Mouse (Mus musculus) liver, embryonic 14.5 days (tissue): Measurements from ENCODE around the gene Top1. TPM values are rescaled to one million over a fixed set of nuclear protein-coding genes. Genes with fewer than 3 reads are reported as not detected.

ENCODE experiments used
- ATAC-seq: fragments of 200-750 bp; cut with Nextera tagmentation; 2 replicates; pipeline ENCODE4 v1.8.0; 2017; ENCODE audit warnings: moderate number of reproducible peaks, mild to moderate bottlenecking, moderate library complexity; ENCODE audit not compliant: insufficient read depth
- DNase-seq, 3 experiments: peaks; one replicate each; pipeline ENCODE4 v3.0.0-alpha.2; 2012 to 2013; ENCODE audit warnings: low read depth in 3 of 3, low spot score in 3 of 3
- H3K27ac ChIP-seq: fragments of 300-500 bp; sonication (generic); 2 replicates; pipeline ENCODE4 v1.5.1; 2014; ENCODE audit warnings: moderate library complexity, mild to moderate bottlenecking, control low read depth, inconsistent platforms
- H3K27me3 ChIP-seq: fragments of 300-500 bp; sonication (generic); 2 replicates; pipeline ENCODE4 v1.6.1; 2014; ENCODE audit warnings: mild to moderate bottlenecking, low read length, moderate library complexity; ENCODE audit not compliant: control insufficient read depth, insufficient read depth
- H3K36me3 ChIP-seq: fragments of 300-500 bp; sonication (generic); replicated peaks from 2 replicates; pipeline ENCODE4 v1.6.1; 2014; ENCODE audit warnings: low read depth; ENCODE audit not compliant: control insufficient read depth, insufficient read depth
- H3K4me1 ChIP-seq, 2 experiments: fragments of 200-500 bp in 1 of 2; fragments of 300-500 bp in 1 of 2; sonication (generic) in 1 of 2; replicated peaks; 2 replicates each; pipeline ENCODE4 v1.6.1; 2012 to 2014; ENCODE audit warnings: antibody characterized with exemption in 1 of 2, inconsistent platforms in 1 of 2, low read length in 1 of 2; ENCODE audit not compliant: control insufficient read depth in 2 of 2, insufficient read depth in 2 of 2
- H3K4me2 ChIP-seq: fragments of 300-500 bp; sonication (generic); 2 replicates; pipeline ENCODE4 v1.6.1; 2014; ENCODE audit warnings: low read depth, mild to moderate bottlenecking, control low read depth, moderate library complexity
- H3K4me3 ChIP-seq, 2 experiments: fragments of 200-500 bp in 1 of 2; fragments of 300-500 bp in 1 of 2; sonication (generic) in 1 of 2; 2 replicates each; pipeline ENCODE4 v1.5.1; 2012 to 2014; ENCODE audit warnings: low read depth in 2 of 2, low read length in 2 of 2, mild to moderate bottlenecking in 2 of 2, control low read depth in 1 of 2, inconsistent platforms in 1 of 2, moderate library complexity in 1 of 2; ENCODE audit not compliant: insufficient read depth in 1 of 2
- H3K9ac ChIP-seq: fragments of 300-500 bp; sonication (generic); replicated peaks from 2 replicates; pipeline ENCODE4 v1.6.1; 2014; ENCODE audit warnings: mild to moderate bottlenecking, control low read depth, moderate library complexity
- H3K9me3 ChIP-seq: fragments of 300-500 bp; sonication (generic); 2 replicates; pipeline ENCODE4 v1.6.1; 2016; ENCODE audit warnings: low read length, mixed read lengths; ENCODE audit not compliant: control insufficient read depth
- CTCF ChIP-seq: IDR thresholded peaks from 2 replicates; pipeline ENCODE4 v1.5.1; 2016; ENCODE audit warnings: antibody characterized with exemption, low read depth, control low read depth
- EP300 ChIP-seq: IDR thresholded peaks from 2 replicates; pipeline ENCODE4 v1.6.1; 2016; ENCODE audit warnings: antibody characterized with exemption, low read depth
- WGBS: fragments of 180-500 bp; shearing (Covaris S2); extraction: QIAGEN DNeasy Blood & Tissue Kit; methylation state at CpG from one replicate; pipeline ENCODE4 v1.1.7; 2014; ENCODE audit not compliant: insufficient replicate concordance; 5-methylcytosine and 5-hydroxymethylcytosine counted together
- polyA plus RNA-seq, 2 experiments: library from polyadenylated mRNA; depleted of rRNA in 1 of 2; stranded (reverse) in 1 of 2; unstranded in 1 of 2; fragments of >200 nt; fragmentation: Nextera tagmentation in 1 of 2; extraction: Ambion mirVana in 1 of 2; gene quantifications; 2 replicates each; pipeline versions ENCODE4 v1.2.1 to v1.2.3; 2012 to 2014

The Top1 gene
- polyA plus RNA-seq, 2 experiments = 33.6 to 51.2 TPM

GRCm38 (mm10) chr2:160619831-160620230 is 25.9 kb upstream of the Top1 start:
- Histone ChIP-seq H3K9me3 (no peaks in the 10 kb centered on the region), H3K36me3 (no peaks in the 10 kb centered on the region), H3K27me3 (no peaks in the 10 kb centered on the region; the same call in 1 of the 2 replicates), H3K4me3 (peak overlapping the region; percentile 31 to 53), H3K27ac (peak overlapping the region; percentile 74), H3K4me2 (peak overlapping the region; percentile 70), H3K9ac (peak overlapping the region; percentile 49), H3K4me1 (peaks cover 33 to 42% of the 10 kb centered on the region in 2 experiments)
- DNase-seq = peak in 1 of 3 experiments; percentile 32
- peak; percentile 60 for ATAC-seq
- TF ChIP-seq EP300 (no peak), CTCF (no peak)
- WGBS = 34% methylated on average over 9 of the region's 9 CpGs

DNA sequence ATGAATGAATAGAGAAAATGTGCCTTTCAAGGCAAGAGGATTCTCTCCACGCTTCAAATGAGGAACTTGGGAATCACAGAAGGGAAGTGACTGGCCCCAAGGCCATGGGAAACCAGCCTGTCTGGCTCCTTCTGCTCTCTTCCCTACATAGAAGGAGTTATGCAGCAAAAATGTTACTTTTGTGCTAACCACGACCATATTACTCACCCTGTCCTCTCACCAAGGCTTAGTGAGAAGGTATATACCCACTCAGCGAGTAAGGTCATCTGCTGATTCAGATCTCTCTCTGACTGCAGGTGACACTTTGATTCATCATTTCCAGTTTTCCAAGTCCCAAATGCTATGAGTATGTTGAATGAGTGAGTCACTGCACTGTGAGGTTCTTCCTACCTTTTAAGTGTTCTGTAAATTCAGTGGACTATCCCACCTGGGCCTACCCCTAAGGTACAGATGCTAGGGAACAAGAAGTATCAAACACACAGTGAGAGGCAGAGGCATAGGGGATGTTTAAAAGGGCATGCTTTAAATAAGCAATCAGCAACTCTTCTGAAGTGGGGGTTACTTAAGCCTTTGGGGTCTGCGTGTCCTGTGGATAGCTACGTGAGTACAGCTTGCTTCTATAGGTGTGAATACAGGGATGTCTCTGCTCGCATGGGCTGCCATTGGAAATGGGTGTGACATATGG is 25.3 kb upstream of the Top1 start:
- TF ChIP-seq EP300 = no peak
- no peak for TF ChIP-seq CTCF
- Histone ChIP-seq H3K9ac (0 out of 2 replicates have a peak overlapping the region, but pooled peaks have one; percentile 6), H3K4me1 (peaks cover 33 to 42% of the 10 kb centered on the region in 2 experiments), H3K36me3 (no peaks in the 10 kb centered on the region), H3K4me2 (peak overlapping the region; percentile 70), H3K4me3 (no peak overlapping the region), H3K27me3 (no peaks in the 10 kb centered on the region; the same call in 1 of the 2 replicates), H3K27ac (peak overlapping the region; percentile 74), H3K9me3 (no peaks in the 10 kb centered on the region)
- ATAC-seq (no peak), DNase-seq (no peak)
- 52% methylated on average over 6 of the region's 6 CpGs for WGBS

DNA sequence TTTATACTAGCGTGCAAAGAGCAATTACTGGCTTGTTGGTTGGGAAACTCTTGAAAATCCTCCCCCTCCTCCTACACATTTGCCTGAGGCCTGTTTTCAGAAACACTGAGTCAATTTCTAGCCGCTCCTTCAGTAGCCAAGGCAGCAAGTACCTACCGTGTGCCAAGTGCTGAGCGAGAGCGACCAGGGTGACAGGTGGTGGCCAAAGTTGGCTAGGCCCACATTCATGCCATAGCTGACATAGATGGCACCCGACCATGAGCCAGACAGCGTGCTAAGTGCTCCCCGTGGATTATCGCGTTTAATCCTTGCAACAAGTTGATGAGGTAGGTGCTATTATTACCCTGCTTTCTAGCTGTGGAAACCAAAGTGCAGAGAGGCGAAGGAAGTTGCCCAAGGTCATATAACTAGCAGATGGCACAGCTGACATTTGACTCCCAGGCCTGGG is 24.7 kb upstream of the Top1 start:
- ATAC-seq (no peak), DNase-seq (no peak)
- Histone ChIP-seq H3K36me3 (no peaks in the 10 kb centered on the region), H3K4me1 (peaks cover 33 to 42% of the 10 kb centered on the region in 2 experiments), H3K9me3 (no peaks in the 10 kb centered on the region), H3K4me2 (no peak overlapping the region), H3K27ac (no peak overlapping the region), H3K4me3 (no peak overlapping the region), H3K9ac (no peak overlapping the region), H3K27me3 (no peaks in the 10 kb centered on the region; the same call in 1 of the 2 replicates)
- WGBS = 81% methylated on average over 11 of the region's 11 CpGs
- no peak for TF ChIP-seq EP300
- no peak for TF ChIP-seq CTCF

GRCm38 (mm10) chr2:160621661-160622211 is 24.0 kb upstream of the Top1 start:
- no peak for DNase-seq
- Histone ChIP-seq H3K4me3 (no peak overlapping the region), H3K4me1 (peaks cover 33 to 42% of the 10 kb centered on the region in 2 experiments), H3K27me3 (no peaks in the 10 kb centered on the region; the same call in 1 of the 2 replicates), H3K36me3 (no peaks in the 10 kb centered on the region), H3K9me3 (no peaks in the 10 kb centered on the region), H3K27ac (no peak overlapping the region), H3K9ac (no peak overlapping the region), H3K4me2 (no peak overlapping the region)
- WGBS = 55% methylated on average over 5 of the region's 5 CpGs
- no peak for TF ChIP-seq CTCF
- no peak for TF ChIP-seq EP300
- no peak for ATAC-seq

DNA sequence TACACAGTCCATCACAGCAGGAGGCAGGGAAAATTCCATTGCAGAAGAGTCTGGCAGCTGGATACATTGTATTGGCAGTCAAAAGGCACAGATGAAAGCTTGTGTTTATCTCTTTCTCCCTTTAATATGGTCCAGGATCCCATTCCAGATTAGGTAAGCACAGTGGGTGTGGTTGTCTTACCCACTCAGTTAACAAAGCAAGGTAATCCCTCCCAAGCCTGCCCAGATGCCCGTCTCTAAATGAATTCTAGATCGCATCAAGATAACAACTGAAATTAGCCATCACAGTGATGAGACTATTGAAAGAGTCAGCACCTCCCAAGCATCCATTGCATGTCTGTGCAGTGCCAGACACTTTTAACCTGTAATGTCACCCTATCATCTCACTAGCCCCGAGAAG is 23.0 kb upstream of the Top1 start:
- 63% methylated on average over 3 of the region's 3 CpGs for WGBS
- H3K36me3 ChIP-seq = no peaks in the 10 kb centered on the region
- no peak overlapping the region for H3K9ac ChIP-seq
- H3K4me3 ChIP-seq = no peak overlapping the region
- no peak overlapping the region for H3K4me2 ChIP-seq
- ATAC-seq (no peak), DNase-seq (no peak)
- no peak for TF ChIP-seq EP300
- no peak for TF ChIP-seq CTCF
- peaks cover 33 to 42% of the 10 kb centered on the region in 2 experiments for H3K4me1 ChIP-seq
- no peak overlapping the region for H3K27ac ChIP-seq
- no peaks in the 10 kb centered on the region for H3K9me3 ChIP-seq
- H3K27me3 ChIP-seq = no peaks in the 10 kb centered on the region; the same call in 1 of the 2 replicates
